Mouse (Mus musculus): ENCODE measurements at regions not wholly inside any gene's neighbourhood (a gene's known extent, or its start where the extent isn't known, plus 50 kb on each side); places are given as distances from the start of the nearest gene placed in this dataset.

DNA sequence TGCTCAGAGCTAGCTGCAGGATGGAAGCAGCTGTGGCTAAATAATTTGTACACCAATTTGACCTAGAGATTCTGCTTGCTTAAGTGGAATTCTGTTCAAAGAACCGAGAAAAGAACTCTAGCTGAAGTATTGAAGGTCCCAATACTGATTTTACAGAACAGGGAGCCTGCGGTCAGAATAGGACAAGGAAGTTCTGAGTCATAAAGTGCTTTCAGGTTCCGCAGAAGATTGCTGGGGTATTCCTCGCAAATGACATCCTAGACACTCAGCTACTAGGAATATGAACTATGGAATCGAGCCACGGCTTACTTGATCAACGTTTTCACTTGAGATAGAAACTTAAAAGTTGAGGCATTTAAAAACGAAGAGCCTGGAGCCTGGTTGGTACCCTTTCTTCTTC, 127.0 kb upstream of the Tsc22d1 start:
- no peak overlapping the region for H3K9ac ChIP-seq (replicated peaks; ENCODE audit: low read length)
- no peaks in the 10 kb centered on the region for H3K36me3 ChIP-seq (ENCODE audit: insufficient read depth, low read length)
- H3K4me1 ChIP-seq (ENCODE audit: insufficient read depth, low read length), result 0 out of 2 replicates have a peak, but pooled peaks cover 6% of the 10 kb centered on the region
- no peak overlapping the region for H3K4me3 ChIP-seq (ENCODE audit: low read length)
- H3K4me2 ChIP-seq (replicated peaks; ENCODE audit: low read depth, low read length), result no peak overlapping the region
- ATAC-seq (ENCODE audit: low FRiP score, low TSS enrichment), result no peak
- H3K9me3 ChIP-seq (ENCODE audit: low read length), result no peaks in the 10 kb centered on the region
- 90% methylated on average over 8 of the region's 8 CpGs for WGBS
- no peaks in the 10 kb centered on the region for H3K27me3 ChIP-seq (ENCODE audit: insufficient read depth, low read length)
- H3K27ac ChIP-seq (ENCODE audit: low read length), result no peak overlapping the region

DNA sequence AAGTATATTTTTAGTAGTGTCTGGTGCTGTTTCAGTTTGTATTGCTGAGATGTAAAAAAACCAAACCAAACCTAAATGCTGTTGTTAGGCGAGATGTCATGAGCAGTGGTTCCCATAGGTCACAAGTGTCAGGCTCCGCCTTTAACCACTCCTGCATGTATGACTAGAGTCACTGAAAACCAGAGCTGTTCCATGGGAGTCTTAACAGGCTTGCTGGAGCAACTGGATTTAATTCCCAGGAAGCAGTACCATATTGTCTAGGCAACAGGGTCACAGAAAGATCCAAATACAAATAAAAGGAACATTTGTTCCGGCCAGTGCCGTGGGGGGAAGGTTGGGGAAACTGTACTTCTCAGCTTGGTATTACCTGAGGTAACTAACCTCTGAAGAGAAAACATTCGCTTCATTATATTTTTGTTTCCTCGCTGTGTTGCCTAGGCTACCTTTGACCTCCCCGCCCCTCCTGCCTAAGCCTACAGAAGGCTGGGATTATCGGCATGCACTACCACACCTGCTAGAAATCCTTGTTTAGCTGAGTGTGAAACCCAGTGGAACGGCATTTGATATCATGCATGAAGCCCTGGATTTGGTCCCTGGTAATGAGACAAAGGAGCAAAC, 124.3 kb upstream of the Tsc22d1 start:
- 0 out of 2 replicates have a peak, but pooled peaks cover 6% of the 10 kb centered on the region for H3K4me1 ChIP-seq (ENCODE audit: insufficient read depth, low read length)
- H3K9ac ChIP-seq (replicated peaks; ENCODE audit: low read length), result no peak overlapping the region
- no peaks in the 10 kb centered on the region for H3K36me3 ChIP-seq (ENCODE audit: insufficient read depth, low read length)
- WGBS, result 69% methylated on average over 9 of the region's 9 CpGs
- no peak overlapping the region for H3K27ac ChIP-seq (ENCODE audit: low read length)
- no peak for ATAC-seq (ENCODE audit: low FRiP score, low TSS enrichment)
- H3K27me3 ChIP-seq (ENCODE audit: insufficient read depth, low read length), result no peaks in the 10 kb centered on the region
- no peaks in the 10 kb centered on the region for H3K9me3 ChIP-seq (ENCODE audit: low read length)
- no peak overlapping the region for H3K4me2 ChIP-seq (replicated peaks; ENCODE audit: low read depth, low read length)
- H3K4me3 ChIP-seq (ENCODE audit: low read length), result no peak overlapping the region

DNA sequence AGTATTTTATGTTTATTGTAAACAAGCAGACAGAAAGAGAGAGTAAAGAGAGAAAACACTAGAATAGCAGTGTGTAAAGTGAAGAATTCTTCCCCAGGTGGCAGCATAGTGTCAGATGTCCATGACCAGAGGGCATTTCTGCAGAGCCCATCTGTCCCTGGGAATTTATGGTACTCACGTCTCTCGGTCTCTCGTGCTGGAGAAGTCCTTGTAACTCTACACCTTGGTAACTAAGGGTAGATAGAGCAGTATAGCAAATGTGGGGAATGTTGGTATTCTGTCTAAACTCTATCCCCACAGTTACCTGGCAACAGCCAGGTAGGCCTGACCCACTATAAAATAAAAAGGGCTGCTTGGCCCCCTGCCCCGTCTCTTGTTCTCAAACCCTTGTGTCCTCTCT, 122.5 kb upstream of the Tsc22d1 start:
- no peaks in the 10 kb centered on the region for H3K9me3 ChIP-seq (ENCODE audit: low read length)
- no peaks in the 10 kb centered on the region for H3K36me3 ChIP-seq (ENCODE audit: insufficient read depth, low read length)
- H3K4me3 ChIP-seq (ENCODE audit: low read length), result no peak overlapping the region
- H3K27me3 ChIP-seq (ENCODE audit: insufficient read depth, low read length), result no peaks in the 10 kb centered on the region
- no peak overlapping the region for H3K27ac ChIP-seq (ENCODE audit: low read length)
- no peak overlapping the region for H3K9ac ChIP-seq (replicated peaks; ENCODE audit: low read length)
- 0 out of 2 replicates have a peak, but pooled peaks have one; percentile 63 for ATAC-seq (ENCODE audit: low FRiP score, low TSS enrichment)
- H3K4me2 ChIP-seq (replicated peaks; ENCODE audit: low read depth, low read length), result no peak overlapping the region
- 7% methylated on average over 4 of the region's 4 CpGs for WGBS
- 0 out of 2 replicates have a peak, but pooled peaks cover 6% of the 10 kb centered on the region for H3K4me1 ChIP-seq (ENCODE audit: insufficient read depth, low read length)

DNA sequence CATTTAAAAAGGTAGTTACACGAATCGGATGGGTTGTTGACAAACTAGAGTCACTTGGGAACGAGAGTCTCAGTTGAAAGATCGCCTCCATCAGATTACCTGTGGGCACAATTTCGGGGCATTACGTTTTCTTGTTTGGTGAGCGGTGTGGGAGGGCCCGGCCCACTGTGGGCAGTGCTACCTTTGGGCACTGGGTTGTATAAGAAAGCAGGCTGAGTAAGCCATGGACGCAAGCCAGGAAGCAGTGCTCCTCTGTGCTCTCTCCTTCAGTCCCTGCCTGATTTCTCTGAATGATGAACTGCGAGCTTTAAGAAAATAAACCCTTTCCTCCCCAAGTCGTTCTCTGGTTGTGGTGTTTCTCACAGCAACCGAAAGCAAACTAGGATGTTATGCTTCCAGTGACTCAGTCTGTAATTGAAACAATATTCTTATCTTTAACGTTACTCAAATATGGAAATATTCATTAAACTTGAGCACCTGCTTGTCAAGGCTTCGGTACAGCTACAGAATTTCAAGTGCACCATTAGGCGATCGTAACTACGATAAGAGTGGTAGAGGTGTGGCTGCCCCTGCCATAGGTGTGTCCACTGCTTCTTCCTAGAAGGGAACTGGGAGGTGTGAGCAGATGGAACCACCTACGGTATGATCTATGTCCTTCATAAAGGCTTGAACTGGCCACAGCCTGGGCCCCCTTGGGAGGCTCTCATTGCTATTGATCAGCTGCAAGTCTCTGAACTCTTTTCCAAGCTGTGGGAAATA, 119.2 kb upstream of the Tsc22d1 start:
- no peak for ATAC-seq (ENCODE audit: low FRiP score, low TSS enrichment)
- no peak overlapping the region for H3K27ac ChIP-seq (ENCODE audit: low read length)
- 72% methylated on average over 18 of the region's 18 CpGs for WGBS
- no peak overlapping the region for H3K4me2 ChIP-seq (replicated peaks; ENCODE audit: low read depth, low read length)
- H3K9ac ChIP-seq (replicated peaks; ENCODE audit: low read length), result no peak overlapping the region
- H3K9me3 ChIP-seq (ENCODE audit: low read length), result no peaks in the 10 kb centered on the region
- no peak overlapping the region for H3K4me3 ChIP-seq (ENCODE audit: low read length)
- no peaks in the 10 kb centered on the region for H3K36me3 ChIP-seq (ENCODE audit: insufficient read depth, low read length)
- H3K4me1 ChIP-seq (ENCODE audit: insufficient read depth, low read length), result 0 out of 2 replicates have a peak, but pooled peaks cover 6% of the 10 kb centered on the region
- H3K27me3 ChIP-seq (ENCODE audit: insufficient read depth, low read length), result no peaks in the 10 kb centered on the region

DNA sequence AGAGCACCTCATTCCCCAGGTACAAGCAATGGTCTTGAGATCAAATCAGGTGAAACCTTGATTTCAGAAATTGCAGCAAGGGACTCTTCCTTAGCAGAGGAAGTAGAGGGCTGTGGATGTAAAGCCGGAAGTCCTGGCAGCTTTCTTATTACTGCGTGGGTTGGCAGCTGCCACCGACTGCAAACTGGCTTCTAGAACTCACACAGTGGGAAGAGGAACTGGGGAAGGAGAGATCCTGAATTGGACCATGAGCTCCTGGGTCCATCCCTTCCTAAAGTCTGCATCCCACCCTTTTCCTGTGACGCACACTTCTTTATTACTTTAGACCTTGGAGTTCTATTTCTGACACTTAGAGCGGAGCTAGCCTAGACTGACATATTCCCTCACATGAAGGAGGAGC, 116.9 kb upstream of the Tsc22d1 start:
- Histone ChIP-seq H3K9ac (replicated peaks; ENCODE audit: low read length) (no peak overlapping the region), H3K27me3 (ENCODE audit: insufficient read depth, low read length) (no peaks in the 10 kb centered on the region), H3K9me3 (ENCODE audit: low read length) (no peaks in the 10 kb centered on the region), H3K27ac (ENCODE audit: low read length) (no peak overlapping the region), H3K4me1 (ENCODE audit: insufficient read depth, low read length) (no peaks in the 10 kb centered on the region), H3K36me3 (ENCODE audit: insufficient read depth, low read length) (no peaks in the 10 kb centered on the region), H3K4me3 (ENCODE audit: low read length) (no peak overlapping the region), H3K4me2 (replicated peaks; ENCODE audit: low read depth, low read length) (no peak overlapping the region)
- ATAC-seq (ENCODE audit: low FRiP score, low TSS enrichment), result no peak
- 82% methylated on average over 5 of the region's 5 CpGs for WGBS

DNA sequence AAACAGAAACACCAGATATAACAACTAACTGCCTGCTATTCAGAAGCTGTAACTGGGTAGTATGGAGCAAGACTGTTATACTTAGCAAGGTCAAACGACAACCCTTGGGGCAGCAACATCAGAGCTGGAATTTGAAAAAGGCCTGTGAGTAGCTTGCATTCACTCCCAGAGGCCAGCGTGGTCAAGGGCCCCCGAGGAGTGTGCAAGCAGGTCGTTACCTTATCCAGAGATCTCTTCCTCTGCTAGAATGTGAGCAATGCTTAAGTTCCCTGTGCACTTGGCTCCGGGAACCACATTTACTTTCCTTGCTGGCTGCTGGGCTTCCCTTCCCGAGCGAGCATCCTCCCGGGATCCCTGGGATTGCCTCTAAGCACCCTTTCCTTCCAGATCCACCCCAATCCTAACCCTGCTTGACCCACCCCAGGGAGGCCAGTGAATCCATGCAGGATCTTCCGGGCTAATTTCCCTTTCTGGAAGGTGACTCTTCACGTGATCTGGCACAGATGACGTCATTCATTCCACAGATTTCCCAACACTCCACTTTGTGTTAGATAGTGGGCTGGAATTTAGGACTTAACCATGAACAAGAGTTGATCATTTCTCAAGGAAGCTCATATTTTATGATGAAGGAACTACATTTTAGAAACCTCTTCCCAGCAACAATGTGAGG, 112.3 kb upstream of the Tsc22d1 start:
- no peak overlapping the region for H3K4me3 ChIP-seq (ENCODE audit: low read length)
- ATAC-seq (ENCODE audit: low FRiP score, low TSS enrichment), result 0 out of 2 replicates have a peak, but pooled peaks have one; percentile 39
- no peak overlapping the region for H3K27ac ChIP-seq (ENCODE audit: low read length)
- H3K4me2 ChIP-seq (replicated peaks; ENCODE audit: low read depth, low read length), result no peak overlapping the region
- H3K36me3 ChIP-seq (ENCODE audit: insufficient read depth, low read length), result no peaks in the 10 kb centered on the region
- H3K9ac ChIP-seq (replicated peaks; ENCODE audit: low read length), result no peak overlapping the region
- no peaks in the 10 kb centered on the region for H3K4me1 ChIP-seq (ENCODE audit: insufficient read depth, low read length)
- no peaks in the 10 kb centered on the region for H3K9me3 ChIP-seq (ENCODE audit: low read length)
- WGBS, result 59% methylated on average over 11 of the region's 11 CpGs
- H3K27me3 ChIP-seq (ENCODE audit: insufficient read depth, low read length), result no peaks in the 10 kb centered on the region

DNA sequence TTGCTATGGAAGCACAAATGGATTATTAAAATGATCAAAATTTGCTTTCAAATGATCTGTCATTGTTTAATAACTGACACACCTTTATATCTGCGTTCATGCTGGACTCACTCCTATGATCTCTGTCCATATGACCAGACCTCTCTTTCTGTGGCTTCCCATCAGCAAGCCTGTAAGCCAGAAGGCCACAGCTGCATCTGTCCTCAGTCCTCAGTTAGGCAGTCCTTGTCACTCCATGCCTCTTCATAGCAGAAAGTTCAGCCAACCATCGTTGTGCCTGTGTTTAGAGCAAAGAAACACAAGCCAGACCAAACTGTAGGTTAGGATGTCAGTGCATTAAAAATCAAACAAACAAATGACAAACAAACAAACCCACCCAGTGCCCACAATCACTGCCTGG, 107.2 kb upstream of the Tsc22d1 start:
- WGBS, result 67% methylated on average over 2 of the region's 2 CpGs
- Histone ChIP-seq H3K27ac (ENCODE audit: low read length) (no peak overlapping the region), H3K4me3 (ENCODE audit: low read length) (no peak overlapping the region), H3K36me3 (ENCODE audit: insufficient read depth, low read length) (no peaks in the 10 kb centered on the region), H3K9ac (replicated peaks; ENCODE audit: low read length) (no peak overlapping the region), H3K9me3 (ENCODE audit: low read length) (no peaks in the 10 kb centered on the region), H3K4me1 (ENCODE audit: insufficient read depth, low read length) (0 out of 2 replicates have a peak, but pooled peaks cover 4% of the 10 kb centered on the region), H3K27me3 (ENCODE audit: insufficient read depth, low read length) (no peaks in the 10 kb centered on the region), H3K4me2 (replicated peaks; ENCODE audit: low read depth, low read length) (no peak overlapping the region)
- ATAC-seq (ENCODE audit: low FRiP score, low TSS enrichment), result no peak

DNA sequence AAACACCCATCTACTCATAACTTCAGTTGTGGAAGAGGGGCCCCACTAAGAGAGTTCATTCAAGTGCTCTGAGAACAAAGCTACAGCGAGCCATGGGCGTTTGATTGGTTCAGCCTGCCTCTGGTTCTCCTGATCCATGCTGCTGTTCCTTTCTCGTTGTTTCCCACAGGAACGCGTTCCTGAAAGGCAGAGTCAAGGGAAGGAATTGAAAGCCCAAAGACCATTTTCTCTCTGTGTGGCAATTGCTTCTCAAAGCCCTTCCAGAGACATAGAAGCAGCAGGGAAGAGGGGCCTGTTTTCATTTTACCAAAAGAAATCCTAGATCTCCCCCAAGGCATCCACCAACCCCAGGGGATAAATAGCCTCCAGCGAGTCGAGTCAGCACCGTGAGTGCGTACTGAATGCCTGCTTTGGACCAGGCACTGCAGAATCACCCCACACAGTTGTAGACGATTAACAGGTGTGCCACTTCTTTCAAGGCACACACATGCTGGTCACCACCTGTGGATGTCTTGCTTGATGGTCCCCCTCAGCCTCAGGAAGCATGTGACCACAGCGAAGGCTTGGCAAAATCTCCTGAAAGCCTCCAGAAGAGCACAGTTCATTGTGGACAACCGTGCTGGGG, 106.5 kb upstream of the Tsc22d1 start:
- H3K4me2 ChIP-seq (replicated peaks; ENCODE audit: low read depth, low read length), result peak overlapping the region; percentile 52
- peak overlapping the region; percentile 46; the same call in 1 of the 2 replicates for H3K9ac ChIP-seq (replicated peaks; ENCODE audit: low read length)
- H3K27me3 ChIP-seq (ENCODE audit: insufficient read depth, low read length), result no peaks in the 10 kb centered on the region
- no peaks in the 10 kb centered on the region for H3K36me3 ChIP-seq (ENCODE audit: insufficient read depth, low read length)
- peak overlapping the region; percentile 9; the same call in 1 of the 2 replicates for H3K4me3 ChIP-seq (ENCODE audit: low read length)
- H3K27ac ChIP-seq (ENCODE audit: low read length), result no peak overlapping the region
- WGBS, result 31% methylated on average over 12 of the region's 12 CpGs
- no peak for ATAC-seq (ENCODE audit: low FRiP score, low TSS enrichment)
- H3K4me1 ChIP-seq (ENCODE audit: insufficient read depth, low read length), result 0 out of 2 replicates have a peak, but pooled peaks cover 4% of the 10 kb centered on the region
- H3K9me3 ChIP-seq (ENCODE audit: low read length), result no peaks in the 10 kb centered on the region

DNA sequence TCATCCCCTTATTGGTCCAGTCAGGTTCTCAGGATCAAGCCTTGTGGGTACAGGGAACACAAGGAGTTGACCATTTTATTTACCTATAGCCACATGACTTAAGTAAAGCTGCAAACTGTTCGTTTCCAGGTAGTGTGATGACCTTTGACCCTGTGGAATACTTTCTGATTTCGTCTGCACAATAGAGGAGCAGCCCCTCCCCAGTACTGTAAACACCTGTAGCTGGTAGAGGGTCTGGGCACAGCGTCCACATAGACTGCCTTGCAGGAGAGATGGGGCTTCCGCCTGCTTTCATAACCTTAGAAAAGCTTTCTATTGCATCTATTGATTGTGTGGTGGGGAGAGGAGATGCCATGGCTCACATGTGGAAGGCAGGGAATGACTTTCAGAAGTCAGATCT, 105.2 kb upstream of the Tsc22d1 start:
- Histone ChIP-seq H3K27ac (ENCODE audit: low read length) (no peak overlapping the region), H3K36me3 (ENCODE audit: insufficient read depth, low read length) (no peaks in the 10 kb centered on the region), H3K4me3 (ENCODE audit: low read length) (no peak overlapping the region), H3K27me3 (ENCODE audit: insufficient read depth, low read length) (no peaks in the 10 kb centered on the region), H3K9ac (replicated peaks; ENCODE audit: low read length) (no peak overlapping the region), H3K4me2 (replicated peaks; ENCODE audit: low read depth, low read length) (no peak overlapping the region), H3K9me3 (ENCODE audit: low read length) (no peaks in the 10 kb centered on the region), H3K4me1 (ENCODE audit: insufficient read depth, low read length) (0 out of 2 replicates have a peak, but pooled peaks cover 4% of the 10 kb centered on the region)
- 67% methylated on average over 4 of the region's 4 CpGs for WGBS
- ATAC-seq (ENCODE audit: low FRiP score, low TSS enrichment), result no peak

Measured in kidney, embryonic 16.5 days (tissue).